Mouse (Mus musculus) kidney, adult 10 weeks (tissue): Measurements from ENCODE around the gene Trim71. TPM values are rescaled to one million over a fixed set of nuclear protein-coding genes. Genes with fewer than 3 reads are reported as not detected.

Experiments used
- polyA plus RNA-seq: library from polyadenylated mRNA; stranded (reverse); fragments of 350-450 nt; fragmentation: Illumina TruSeq; extraction: RNeasy Lipid Tissue Mini Kit (QIAGEN cat#74804); gene quantifications from one replicate; pipeline ENCODE4 v1.2.3, GENCODE M21; 2014; ENCODE audit warnings: low read depth, low replicate concordance

Gene Trim71
- polyA plus RNA-seq = not detected

DNA sequence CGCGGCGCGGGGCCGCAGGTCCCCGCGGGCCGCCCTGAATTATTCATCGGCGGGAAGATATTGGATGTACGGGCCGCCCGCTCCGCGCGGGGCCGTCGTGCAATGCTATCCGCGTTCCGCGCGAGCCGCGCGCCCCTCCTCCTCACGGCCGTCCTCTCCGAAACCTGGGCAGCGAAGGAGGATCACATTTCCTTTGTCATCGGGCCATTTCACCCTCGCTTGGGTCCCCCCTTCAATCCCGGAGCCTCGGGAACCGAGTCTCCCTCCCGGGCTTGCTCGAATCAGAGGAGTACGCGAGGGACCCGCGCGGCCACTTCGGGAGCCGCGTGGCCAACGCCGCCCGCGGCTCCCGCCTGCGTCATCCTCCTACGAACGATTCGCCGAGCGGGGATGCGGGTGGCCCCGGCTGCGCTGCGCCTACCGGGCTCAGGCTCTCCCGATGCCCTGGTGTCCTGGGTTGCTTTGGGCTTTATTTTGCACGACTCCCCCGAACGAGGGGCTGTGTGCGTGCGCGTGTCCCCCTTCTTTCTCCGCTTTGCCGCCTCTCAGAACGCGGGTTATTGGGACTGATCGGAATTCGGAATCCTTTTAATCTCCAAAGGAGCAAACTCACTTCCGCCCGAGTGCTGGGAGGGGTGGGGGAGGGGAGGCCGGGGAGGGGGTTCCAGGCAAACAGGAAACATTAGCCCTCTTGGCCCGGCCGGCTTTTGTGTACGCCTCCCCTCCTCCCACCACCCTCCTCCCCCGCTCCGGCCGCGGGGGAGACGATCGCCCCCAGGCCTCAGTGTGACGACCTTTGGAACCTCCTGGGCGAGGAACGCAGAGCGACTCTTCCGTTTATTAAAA is at the start of gene Trim71:
Gene Trim71, minus strand, starts transcription at position 609 of the 846 bp plus-strand sequence.

DNA sequence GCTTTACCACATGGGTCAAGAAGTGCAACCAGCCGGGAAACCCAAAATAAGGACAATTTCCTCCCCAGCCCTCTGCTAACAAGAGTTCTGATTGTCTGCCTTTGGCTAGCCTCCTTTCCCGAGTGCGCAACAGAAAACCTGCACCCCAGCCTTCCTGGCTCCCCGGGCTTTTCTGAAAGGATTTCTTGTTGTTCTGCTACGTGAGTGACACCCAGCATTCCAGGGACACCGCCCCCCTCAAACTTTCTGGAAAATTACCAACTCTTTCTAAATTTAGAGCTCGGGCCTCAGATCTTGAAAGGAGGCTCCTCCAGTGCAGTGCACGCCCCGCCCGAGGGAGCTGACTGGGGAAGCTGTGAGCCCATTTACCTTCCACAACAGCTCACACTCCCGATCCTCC is 48.8 kb downstream of the Trim71 start, which contains the start of gene C130032M10Rik:
Gene C130032M10Rik, plus strand, starts transcription at position 334 of the 400 bp plus-strand sequence.

DNA sequence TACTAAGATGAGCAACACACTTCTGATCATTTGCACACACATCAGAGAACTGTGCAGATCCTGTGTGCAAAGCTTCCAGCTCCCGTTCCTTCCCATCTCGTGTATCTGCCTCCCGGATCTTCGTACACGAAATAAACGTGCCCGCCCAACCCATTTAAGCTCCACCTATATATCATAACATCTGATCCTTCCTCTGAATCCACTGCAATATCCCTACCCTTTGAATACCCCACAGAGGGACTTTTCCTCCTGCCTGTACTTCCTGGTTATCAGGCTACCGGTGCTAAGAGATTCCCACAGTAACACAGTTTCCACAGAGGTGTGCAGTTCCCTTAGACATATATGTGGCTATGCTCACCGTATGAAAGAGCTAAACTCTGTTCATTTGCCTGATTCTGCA is 59.4 kb downstream of the Trim71 start, which contains the start of gene Ccr4:
Gene Ccr4, minus strand, starts transcription at position 101 of the 400 bp plus-strand sequence.

Other genes starting within 250 kb of the Trim71 start
- not detected for gene Bcl2a1c, start 234.2 kb downstream of the Trim71 start, polyA plus RNA-seq
- gene Crtap, start 173.7 kb downstream of the Trim71 start, polyA plus RNA-seq = 48.0 TPM
- 25.7 TPM for gene Glb1, start 163.3 kb downstream of the Trim71 start, polyA plus RNA-seq
- 2.0 TPM for gene Tmppe, start 163.3 kb downstream of the Trim71 start, polyA plus RNA-seq
- gene Ccr4, start 59.5 kb downstream of the Trim71 start, polyA plus RNA-seq = not detected
- not detected for gene C130032M10Rik, start 48.7 kb downstream of the Trim71 start, polyA plus RNA-seq
- 32.7 TPM for gene Cnot10, start 75.8 kb upstream of the Trim71 start, polyA plus RNA-seq
- 52.2 TPM for gene Dync1li1, start 124.4 kb upstream of the Trim71 start, polyA plus RNA-seq
- gene Cmtm6, start 166.7 kb upstream of the Trim71 start, polyA plus RNA-seq = 118 TPM
- gene Cmtm7, start 217.5 kb upstream of the Trim71 start, polyA plus RNA-seq = 0.97 TPM